Mouse (Mus musculus): ENCODE data around the gene Jakmip3.

The Jakmip3 gene

GRCm38 (mm10) chr7:138945668-138946067 lies 5.1 kb downstream of the Jakmip3 start:
- DNase-seq (ENCODE audit: low read depth, low spot score), result no peak

- no peak for DNase-seq (ENCODE audit: low read depth, low spot score)
These were observed 7.2 kb downstream of the Jakmip3 start for GRCm38 (mm10) chr7:138947741-138948140.

- DNase-seq (ENCODE audit: low read depth, low spot score), result no peak
These were observed 7.8 kb downstream of the Jakmip3 start for GRCm38 (mm10) chr7:138948309-138948708.

GRCm38 (mm10) chr7:138955787-138956186 lies 15.3 kb downstream of the Jakmip3 start:
- DNase-seq (ENCODE audit: low read depth, low spot score), result no peak

- DNase-seq (ENCODE audit: low read depth, low spot score), result no peak
These were observed 16.6 kb downstream of the Jakmip3 start for GRCm38 (mm10) chr7:138957106-138957505.

- DNase-seq (ENCODE audit: low read depth, low spot score), result no peak
These were observed 19.2 kb downstream of the Jakmip3 start for GRCm38 (mm10) chr7:138959747-138960146.

- no peak for DNase-seq (ENCODE audit: low read depth, low spot score)
These were observed 23.2 kb downstream of the Jakmip3 start for GRCm38 (mm10) chr7:138963756-138964155.

GRCm38 (mm10) chr7:138968010-138968620 lies 27.6 kb downstream of the Jakmip3 start:
- DNase-seq (ENCODE audit: low read depth, low spot score), result no peak

- no peak for DNase-seq (ENCODE audit: low read depth, low spot score)
These were observed 37.0 kb downstream of the Jakmip3 start for GRCm38 (mm10) chr7:138977510-138977909.

- DNase-seq (ENCODE audit: low read depth, low spot score), result no peak
These were observed 44.0 kb downstream of the Jakmip3 start for GRCm38 (mm10) chr7:138984576-138984975.

GRCm38 (mm10) chr7:138989156-138989555 lies 48.6 kb downstream of the Jakmip3 start:
- DNase-seq (ENCODE audit: low read depth, low spot score), result no peak

GRCm38 (mm10) chr7:139002692-139003091 lies 62.2 kb downstream of the Jakmip3 start:
- DNase-seq (ENCODE audit: low read depth, low spot score), result no peak

GRCm38 (mm10) chr7:139003250-139003649 lies 62.7 kb downstream of the Jakmip3 start:
- DNase-seq (ENCODE audit: low read depth, low spot score), result no peak

- DNase-seq (ENCODE audit: low read depth, low spot score), result no peak
These were observed 69.4 kb downstream of the Jakmip3 start for GRCm38 (mm10) chr7:139009786-139010502.

- DNase-seq (ENCODE audit: low read depth, low spot score), result peak; percentile 31
These were observed 70.5 kb downstream of the Jakmip3 start for GRCm38 (mm10) chr7:139011027-139011426.

GRCm38 (mm10) chr7:139011586-139011985 lies 71.1 kb downstream of the Jakmip3 start:
- no peak for DNase-seq (ENCODE audit: low read depth, low spot score)

GRCm38 (mm10) chr7:139012767-139013369 lies 72.3 kb downstream of the Jakmip3 start:
- no peak for DNase-seq (ENCODE audit: low read depth, low spot score)

GRCm38 (mm10) chr7:139015143-139015542 lies 74.6 kb downstream of the Jakmip3 start:
- no peak for DNase-seq (ENCODE audit: low read depth, low spot score)

GRCm38 (mm10) chr7:139016288-139016687 lies 75.8 kb downstream of the Jakmip3 start:
- DNase-seq (ENCODE audit: low read depth, low spot score), result no peak

GRCm38 (mm10) chr7:139017249-139017903 lies 76.8 kb downstream of the Jakmip3 start:
- DNase-seq (ENCODE audit: low read depth, low spot score), result no peak

GRCm38 (mm10) chr7:139020884-139021283 lies 80.4 kb downstream of the Jakmip3 start:
- no peak for DNase-seq (ENCODE audit: low read depth, low spot score)

GRCm38 (mm10) chr7:139021326-139021725 lies 80.8 kb downstream of the Jakmip3 start:
- no peak for DNase-seq (ENCODE audit: low read depth, low spot score)
